Mouse (Mus musculus) spleen, postnatal 36 days (tissue): Measurements from ENCODE around the gene Gpm6a.
"Not testable (repeated sequence)": the region's sequence is repeated elsewhere in the genome, so short reads cannot be mapped to it uniquely, and the experiment has no call there.

Source experiments
- DNase-seq, 2 experiments: peaks; one replicate each; pipeline ENCODE4 v3.0.0; 2022; ENCODE audit warnings: low spot score in 2 of 2, mixed read lengths in 1 of 2

Gene Gpm6a

DNA sequence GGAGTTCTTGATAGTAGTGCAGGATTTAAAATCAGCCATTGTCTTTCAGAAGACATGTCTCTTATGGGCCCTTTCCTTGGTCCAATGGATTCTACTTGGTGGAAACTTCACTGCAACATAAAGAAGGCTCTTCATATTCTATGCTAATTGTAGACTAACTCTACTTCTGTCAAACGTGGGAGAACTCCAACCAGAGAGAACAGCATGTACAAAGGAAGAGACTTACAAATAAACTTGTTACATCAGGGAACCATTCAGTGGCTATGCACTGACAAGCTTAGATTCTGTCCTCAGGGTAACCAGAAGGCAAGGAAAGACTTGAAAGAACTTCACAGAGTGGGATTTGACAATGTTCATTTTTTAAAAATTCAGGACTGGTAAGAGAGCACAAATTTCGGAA lies 48.3 kb downstream of the Gpm6a start:
- DNase-seq: no peak

- no peak for DNase-seq
These were observed 57.6 kb downstream of the Gpm6a start for GRCm38 (mm10) chr8:55012228-55012627.

DNA sequence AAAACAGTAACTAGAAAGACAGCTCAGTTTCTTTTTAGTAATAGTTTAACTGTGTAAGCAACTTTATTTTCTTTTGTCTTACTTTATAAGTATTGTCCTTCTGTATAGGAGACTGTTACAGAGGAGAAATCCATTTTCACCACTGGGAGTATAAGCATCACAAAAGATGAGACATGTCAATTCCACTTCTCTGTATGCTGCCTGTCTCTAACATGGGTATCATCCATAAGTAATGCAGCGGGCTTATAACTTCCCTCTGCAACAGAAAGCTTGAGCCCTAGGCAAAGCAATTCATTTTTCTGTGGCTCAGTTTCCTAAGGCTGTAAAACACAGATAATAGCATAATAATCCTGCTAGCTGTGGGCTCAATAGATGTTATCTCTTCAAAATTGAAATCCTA lies 62.4 kb downstream of the Gpm6a start:
- no peak for DNase-seq

GRCm38 (mm10) chr8:55025851-55026660 lies 71.4 kb downstream of the Gpm6a start:
- no peak for DNase-seq

DNA sequence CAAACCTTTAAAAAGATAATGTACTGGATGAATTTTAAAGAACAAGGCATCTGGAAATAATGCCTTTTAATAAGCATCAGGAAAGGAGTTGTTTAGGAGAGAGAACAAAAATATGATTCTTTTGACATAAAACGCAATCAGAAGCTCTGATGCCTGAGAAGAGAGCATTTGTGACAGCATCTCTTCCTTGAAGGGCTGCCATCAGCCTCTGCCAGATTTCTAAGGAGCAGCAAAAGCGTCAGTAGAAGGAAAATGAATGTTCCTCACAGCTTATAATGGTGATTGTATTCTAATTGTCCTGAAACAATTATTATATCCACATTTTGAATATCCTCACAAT lies 72.0 kb downstream of the Gpm6a start:
- no peak for DNase-seq

DNA sequence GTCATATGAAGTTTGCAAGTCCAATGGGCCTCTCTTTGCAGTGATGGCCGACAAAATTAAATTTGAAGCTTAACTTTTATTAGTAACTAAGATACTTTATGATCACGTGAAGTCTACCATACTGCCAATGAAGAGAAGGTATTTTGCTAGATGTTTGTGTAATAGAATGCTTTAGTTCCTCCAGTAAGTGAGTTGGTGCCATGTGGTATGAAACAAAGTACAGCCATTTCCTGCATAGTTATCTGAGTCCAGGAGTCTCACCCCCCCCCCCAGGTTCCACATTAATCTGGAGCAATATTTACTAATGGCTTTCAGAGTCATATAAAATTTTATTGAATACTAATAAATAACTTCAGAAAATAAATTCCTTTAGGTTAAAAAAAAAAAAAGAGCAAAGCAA lies 73.7 kb downstream of the Gpm6a start:
- DNase-seq: no peak

GRCm38 (mm10) chr8:55031099-55031498 lies 76.5 kb downstream of the Gpm6a start:
- no peak for DNase-seq

DNA sequence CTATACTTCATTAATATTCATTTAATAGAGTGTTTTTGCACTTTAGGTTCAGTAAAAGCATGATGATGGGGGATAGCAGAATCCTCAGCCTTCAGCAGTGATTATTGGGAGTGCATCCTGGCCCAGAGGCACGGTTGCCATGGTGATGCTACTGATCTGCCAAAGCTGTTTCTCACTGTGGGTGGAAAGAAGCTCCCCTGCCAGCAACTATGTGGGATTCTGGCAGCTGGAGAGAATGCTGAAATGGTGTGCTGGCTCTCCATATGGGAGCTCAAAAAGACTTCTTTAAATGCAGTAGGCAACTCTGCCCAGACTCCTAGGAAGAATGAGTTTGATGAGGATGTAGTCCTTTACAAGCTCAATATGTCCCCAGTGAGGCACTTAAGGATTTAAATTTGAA lies 79.7 kb downstream of the Gpm6a start:
- no peak for DNase-seq

- DNase-seq: no peak
These were observed 80.8 kb downstream of the Gpm6a start for GRCm38 (mm10) chr8:55035416-55035815.

DNA sequence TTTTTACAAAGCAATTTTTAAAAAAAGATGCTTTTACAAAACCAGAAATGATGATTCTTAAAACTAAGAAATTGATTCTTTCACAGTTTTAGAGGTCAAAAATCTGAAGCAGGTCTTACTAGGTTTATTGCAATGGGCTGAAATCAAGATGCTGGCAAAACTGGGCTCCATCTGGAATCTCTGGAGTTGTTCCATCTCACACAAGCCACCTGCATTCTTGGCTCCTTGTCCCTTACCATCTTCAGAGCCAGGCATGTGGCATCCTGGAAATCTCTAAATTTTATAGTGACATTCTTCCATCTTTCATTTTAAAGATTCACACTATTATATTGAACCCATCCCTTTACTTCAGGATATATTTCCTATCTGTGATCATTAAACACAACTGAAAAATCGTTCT lies 88.3 kb downstream of the Gpm6a start:
- no peak for DNase-seq

DNA sequence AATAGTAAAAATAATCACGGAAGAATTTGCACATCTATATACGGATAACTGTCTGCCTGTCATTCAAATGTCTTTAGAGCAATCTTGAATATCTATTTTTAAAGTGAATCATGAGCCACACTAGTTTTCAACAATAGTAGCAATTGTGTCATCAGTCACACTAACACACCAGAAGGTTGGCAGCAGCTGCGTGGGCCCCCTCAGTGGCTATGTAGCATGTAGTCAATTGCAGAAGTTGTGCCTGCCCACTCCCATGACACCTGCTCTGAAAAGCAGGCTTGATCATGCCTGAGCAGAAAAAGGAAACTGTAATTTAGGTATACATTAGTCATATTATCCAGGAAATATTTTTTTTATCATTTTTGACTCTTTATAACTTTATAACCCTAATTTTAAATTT lies 93.8 kb downstream of the Gpm6a start:
- no peak for DNase-seq

- DNase-seq: no peak
These were observed 95.3 kb downstream of the Gpm6a start for GRCm38 (mm10) chr8:55049979-55050378.

DNA sequence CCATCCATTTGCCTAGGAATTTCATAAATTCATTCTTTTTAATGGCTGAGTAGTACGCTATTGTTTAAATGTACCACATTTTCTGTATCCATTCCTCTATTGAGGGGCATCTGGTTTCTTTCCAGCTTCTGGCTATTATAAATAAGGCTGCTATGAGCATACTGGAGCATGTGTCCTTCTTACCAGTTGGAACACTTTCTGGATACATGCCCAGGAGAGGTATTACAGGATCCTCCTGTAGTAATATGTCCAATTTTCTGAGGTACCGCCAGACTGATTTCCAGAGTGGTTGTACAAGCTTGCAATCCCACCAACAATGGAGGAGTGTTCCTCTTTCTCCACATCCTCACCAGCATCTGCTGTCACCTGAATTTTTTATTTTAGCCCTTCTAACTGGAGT lies 114.2 kb downstream of the Gpm6a start:
- not testable (repeated sequence) for DNase-seq

GRCm38 (mm10) chr8:55073481-55073880 lies 118.8 kb downstream of the Gpm6a start:
- no peak for DNase-seq

DNA sequence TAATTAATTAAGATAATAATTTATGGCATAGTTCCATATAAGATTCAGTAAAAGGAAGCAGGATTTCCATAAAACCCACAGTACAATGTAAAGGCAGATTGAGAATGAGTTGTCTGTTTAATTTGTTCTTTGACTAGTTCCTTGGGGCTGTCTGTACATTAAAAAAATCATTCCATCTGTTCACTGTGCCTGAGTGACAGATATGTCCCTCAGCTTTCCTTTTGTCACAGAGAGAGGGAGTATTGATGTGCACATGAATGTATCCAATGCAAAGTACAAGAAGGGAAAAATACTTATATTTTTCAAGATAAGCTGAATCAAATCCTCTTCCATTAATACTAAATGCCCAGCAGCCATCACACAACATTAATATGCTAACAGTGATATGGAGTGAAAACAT lies 147.6 kb downstream of the Gpm6a start:
- DNase-seq: no peak

GRCm38 (mm10) chr8:55103065-55103464 lies 148.4 kb downstream of the Gpm6a start:
- no peak for DNase-seq

- no peak for DNase-seq
These were observed 149.3 kb downstream of the Gpm6a start for GRCm38 (mm10) chr8:55103891-55104481.
